Mouse (Mus musculus) intestine, embryonic 16.5 days (tissue): ENCODE measurements at regions not wholly inside any gene's neighbourhood (a gene's known extent, or its start where the extent isn't known, plus 50 kb on each side); places are given as distances from the start of the nearest gene placed in this dataset.

ENCODE experiments used
- ATAC-seq: fragments of 200-750 bp; cut with Nextera tagmentation; 2 replicates; pipeline ENCODE4 v1.8.0; 2017; ENCODE audit warnings: moderate TSS enrichment, moderate library complexity
- H3K27ac ChIP-seq: fragments of 300-500 bp; sonication (generic); 2 replicates; pipeline ENCODE4 v1.5.1; 2014; ENCODE audit warnings: mild to moderate bottlenecking, low read length
- H3K27me3 ChIP-seq: fragments of 300-500 bp; sonication (generic); replicated peaks from 2 replicates; pipeline ENCODE4 v1.6.1; 2014; ENCODE audit warnings: low read length, control low read depth, mixed read lengths; ENCODE audit not compliant: control insufficient read depth, insufficient read depth
- H3K36me3 ChIP-seq: fragments of 300-500 bp; sonication (generic); 2 replicates; pipeline ENCODE4 v1.6.1; 2014; ENCODE audit warnings: low read length, control low read depth; ENCODE audit not compliant: control insufficient read depth, insufficient read depth
- H3K4me1 ChIP-seq: fragments of 300-500 bp; sonication (generic); 2 replicates; pipeline ENCODE4 v1.6.1; 2014; ENCODE audit warnings: low read length, control low read depth, mixed read lengths; ENCODE audit not compliant: control insufficient read depth, insufficient read depth
- H3K4me2 ChIP-seq: fragments of 300-500 bp; sonication (generic); 2 replicates; pipeline ENCODE4 v1.6.1; 2014; ENCODE audit warnings: low read depth, low read length, control low read depth
- H3K4me3 ChIP-seq: fragments of 300-500 bp; sonication (generic); 2 replicates; pipeline ENCODE4 v1.5.1; 2014; ENCODE audit warnings: mild to moderate bottlenecking, low read length
- H3K9ac ChIP-seq: fragments of 300-500 bp; sonication (generic); 2 replicates; pipeline ENCODE4 v1.6.1; 2014; ENCODE audit warnings: low read depth, low read length
- H3K9me3 ChIP-seq: fragments of 300-500 bp; sonication (generic); 2 replicates; pipeline ENCODE4 v1.6.1; 2016; ENCODE audit warnings: low read length, control low read depth; ENCODE audit not compliant: control insufficient read depth
- WGBS: fragments of 180-500 bp; shearing (Covaris S2); extraction: QIAGEN DNeasy Blood & Tissue Kit; methylation state at CpG from one replicate; pipeline ENCODE4 v1.1.7; 2014; 5-methylcytosine and 5-hydroxymethylcytosine counted together

DNA sequence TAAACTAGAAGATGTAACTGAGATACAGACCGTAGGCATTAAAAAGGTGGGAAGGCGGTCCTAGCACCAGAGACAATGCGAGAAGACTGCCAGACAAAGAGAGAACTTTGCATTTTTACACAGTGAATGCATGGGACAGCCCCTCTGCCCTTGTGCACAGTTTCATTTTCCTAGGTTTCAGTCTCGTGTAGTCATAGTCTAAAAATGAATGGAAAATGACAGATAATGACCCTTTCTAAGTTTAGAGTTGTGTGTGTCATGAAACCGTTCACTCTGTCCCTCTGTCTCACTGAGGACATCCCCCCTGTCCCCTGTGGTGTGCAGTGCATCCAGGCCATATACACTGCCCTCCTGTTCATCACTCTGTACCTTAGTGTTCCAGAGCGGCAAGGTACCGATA, 64.6 kb upstream of the Rap1b start:
- H3K4me1 ChIP-seq: 0 out of 2 replicates have a peak, but pooled peaks cover 2% of the 10 kb centered on the region
- H3K4me3 ChIP-seq: no peak overlapping the region
- ATAC-seq: no peak
- H3K27me3 ChIP-seq: no peaks in the 10 kb centered on the region
- no peak overlapping the region for H3K4me2 ChIP-seq
- H3K36me3 ChIP-seq: no peaks in the 10 kb centered on the region
- no peak overlapping the region for H3K9ac ChIP-seq
- no peak overlapping the region for H3K27ac ChIP-seq
- H3K9me3 ChIP-seq: no peaks in the 10 kb centered on the region
- WGBS: 81% methylated on average over 7 of the region's 7 CpGs

DNA sequence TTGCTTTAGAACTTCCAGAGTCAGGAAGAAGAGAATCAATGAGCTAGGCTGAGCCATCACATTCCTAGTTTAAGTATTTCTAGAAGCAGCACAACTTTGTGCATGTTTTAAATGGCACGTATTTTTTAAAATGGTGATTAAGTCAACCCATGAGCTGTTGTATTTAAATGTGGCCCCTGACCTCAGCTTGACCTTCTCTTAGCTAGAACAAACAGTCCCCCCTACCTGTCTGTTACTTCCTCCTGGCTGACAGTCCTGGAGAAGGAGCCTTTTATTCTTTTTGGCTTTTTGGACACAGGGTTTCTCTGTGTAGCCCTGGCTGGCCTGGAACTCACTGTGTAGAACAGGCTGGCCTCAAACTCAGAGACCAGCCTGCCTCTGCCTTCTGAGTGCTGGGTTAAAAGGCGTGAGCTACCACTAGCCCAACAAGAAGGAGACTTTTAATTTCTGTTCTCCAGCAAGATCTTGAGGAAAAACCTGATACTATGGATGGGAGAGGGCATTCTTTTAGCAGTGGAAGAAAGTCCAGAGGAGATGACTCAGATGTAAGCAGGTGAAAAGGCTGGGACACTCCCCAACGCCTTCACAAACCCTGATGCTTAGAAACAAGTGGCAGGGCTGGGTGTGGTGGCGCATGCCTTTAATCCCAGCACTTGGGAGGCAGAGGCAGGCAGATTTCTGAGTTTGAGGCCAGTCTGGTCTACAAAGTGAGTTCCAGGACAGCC, 69.3 kb upstream of the Rap1b start:
- WGBS: 80% methylated on average over 4 of the region's 4 CpGs
- no peaks in the 10 kb centered on the region for H3K9me3 ChIP-seq
- H3K4me1 ChIP-seq: no peaks in the 10 kb centered on the region
- no peak overlapping the region for H3K27ac ChIP-seq
- no peaks in the 10 kb centered on the region for H3K27me3 ChIP-seq
- H3K36me3 ChIP-seq: no peaks in the 10 kb centered on the region
- H3K9ac ChIP-seq: no peak overlapping the region
- no peak overlapping the region for H3K4me3 ChIP-seq
- no peak overlapping the region for H3K4me2 ChIP-seq
- no peak for ATAC-seq

DNA sequence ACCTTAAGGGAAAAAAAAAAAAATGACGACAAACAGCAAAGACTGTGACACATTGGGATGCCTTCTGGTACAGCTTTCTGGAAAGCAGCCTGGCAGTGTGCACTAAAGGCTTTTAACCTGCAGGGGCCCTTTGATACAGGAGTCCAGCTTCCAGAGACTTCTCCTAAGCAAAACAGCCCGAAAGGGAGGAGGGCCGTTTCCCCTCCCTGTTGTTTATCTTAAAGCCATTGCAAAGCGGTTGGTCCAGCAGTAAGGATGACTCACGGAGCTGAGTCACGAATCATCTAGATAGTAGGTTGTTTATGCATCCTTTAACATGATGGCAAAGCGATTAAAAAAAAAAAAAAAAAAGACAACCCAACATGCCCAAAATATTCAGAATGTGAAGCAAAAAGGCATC, 70.4 kb upstream of the Rap1b start:
- no peak overlapping the region for H3K9ac ChIP-seq
- 0 out of 2 replicates have a peak, but pooled peaks have one; percentile 46 for ATAC-seq
- WGBS: 32% methylated on average over 7 of the region's 7 CpGs

GRCm38 (mm10) chr10:117917870-117918269, 72.0 kb upstream of the Rap1b start:
- Histone ChIP-seq H3K27me3 (no peaks in the 10 kb centered on the region), H3K27ac (no peak overlapping the region), H3K9me3 (no peaks in the 10 kb centered on the region), H3K4me3 (no peak overlapping the region), H3K4me1 (no peaks in the 10 kb centered on the region), H3K4me2 (no peak overlapping the region), H3K36me3 (no peaks in the 10 kb centered on the region), H3K9ac (no peak overlapping the region)
- no peak for ATAC-seq
- 72% methylated on average over 2 of the region's 2 CpGs for WGBS

More for the DNA sequence above, 70.4 kb upstream of the Rap1b start:
- H3K9me3 ChIP-seq: no peaks in the 10 kb centered on the region
- H3K36me3 ChIP-seq: no peaks in the 10 kb centered on the region
- H3K4me2 ChIP-seq: no peak overlapping the region
- no peaks in the 10 kb centered on the region for H3K27me3 ChIP-seq
- H3K27ac ChIP-seq: no peak overlapping the region
- no peaks in the 10 kb centered on the region for H3K4me1 ChIP-seq
- no peak overlapping the region for H3K4me3 ChIP-seq

GRCm38 (mm10) chr10:117918616-117919015, 72.8 kb upstream of the Rap1b start:
- Histone ChIP-seq H3K9ac (no peak overlapping the region), H3K36me3 (no peaks in the 10 kb centered on the region), H3K4me2 (no peak overlapping the region), H3K27me3 (no peaks in the 10 kb centered on the region), H3K9me3 (no peaks in the 10 kb centered on the region), H3K4me3 (no peak overlapping the region), H3K27ac (no peak overlapping the region), H3K4me1 (no peaks in the 10 kb centered on the region)
- peak; percentile 42; the same call in 1 of the 2 replicates for ATAC-seq
- 63% methylated on average over 8 of the region's 8 CpGs for WGBS

DNA sequence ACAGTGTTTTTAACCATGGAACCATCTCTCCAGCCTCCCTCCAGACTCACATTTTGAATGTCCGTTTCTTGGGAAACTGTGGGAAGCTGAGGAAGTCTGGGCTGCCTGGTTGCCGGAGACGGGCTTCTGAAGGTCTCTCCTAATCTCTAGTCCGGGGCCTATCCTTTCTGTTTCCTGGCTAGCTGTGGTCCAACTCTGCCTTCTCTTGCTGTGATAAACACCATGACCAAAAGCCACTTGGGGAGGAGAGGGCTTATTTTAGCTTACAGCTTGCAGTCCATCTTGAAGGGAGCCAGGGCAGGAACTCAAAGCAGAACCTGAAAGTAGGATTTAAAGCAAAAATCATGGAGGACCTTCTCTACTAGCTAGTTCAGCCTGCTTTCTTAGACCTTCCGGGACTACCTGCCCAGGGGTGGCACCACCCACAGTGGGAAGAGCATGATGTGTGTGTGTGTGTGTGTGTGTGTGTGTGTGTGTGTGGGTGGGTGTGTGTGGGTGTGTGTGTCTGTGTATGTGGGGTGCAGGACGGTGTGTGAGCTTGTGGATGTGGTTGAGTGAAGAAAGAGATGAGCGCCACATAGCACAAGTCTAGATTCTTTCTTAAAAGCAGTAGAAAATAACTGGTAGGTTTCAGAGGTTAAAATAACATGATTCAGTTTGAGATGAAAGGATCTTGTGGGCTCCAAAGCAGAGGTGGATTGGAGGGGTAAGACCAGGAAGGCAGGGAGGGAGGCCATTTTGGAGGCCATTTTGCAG, 73.5 kb upstream of the Rap1b start:
- Histone ChIP-seq H3K4me3 (no peak overlapping the region), H3K4me1 (no peaks in the 10 kb centered on the region), H3K9ac (no peak overlapping the region), H3K27ac (no peak overlapping the region), H3K27me3 (no peaks in the 10 kb centered on the region), H3K36me3 (no peaks in the 10 kb centered on the region), H3K9me3 (no peaks in the 10 kb centered on the region), H3K4me2 (no peak overlapping the region)
- WGBS: 84% methylated on average over 7 of the region's 7 CpGs
- no peak for ATAC-seq

DNA sequence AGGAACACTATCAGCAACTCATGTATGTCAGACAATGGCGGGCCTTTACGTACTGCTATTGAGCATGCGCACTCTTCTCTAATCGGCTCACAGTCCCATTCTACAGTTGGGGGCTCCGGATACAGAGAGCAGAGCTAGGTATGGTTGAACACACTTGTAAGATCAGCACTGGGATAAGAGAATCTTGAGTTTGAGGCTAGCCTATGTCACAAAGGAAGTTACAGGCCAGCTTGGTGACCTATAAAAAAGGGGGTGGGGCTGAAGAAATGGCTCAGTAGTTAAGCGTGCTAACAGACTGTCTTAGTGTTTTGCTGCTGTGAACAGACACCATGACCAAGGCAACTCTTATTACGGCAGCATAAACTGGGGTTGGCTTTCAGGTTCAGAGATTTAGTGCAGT, 79.4 kb upstream of the Rap1b start:
- no peaks in the 10 kb centered on the region for H3K27me3 ChIP-seq
- WGBS: 91% methylated on average over 7 of the region's 7 CpGs
- no peak overlapping the region for H3K4me3 ChIP-seq
- H3K9ac ChIP-seq: no peak overlapping the region
- H3K27ac ChIP-seq: no peak overlapping the region
- no peak overlapping the region for H3K4me2 ChIP-seq
- no peaks in the 10 kb centered on the region for H3K9me3 ChIP-seq
- no peaks in the 10 kb centered on the region for H3K36me3 ChIP-seq
- no peaks in the 10 kb centered on the region for H3K4me1 ChIP-seq
- ATAC-seq: no peak

GRCm38 (mm10) chr10:117925611-117926555, 80.0 kb upstream of the Rap1b start:
- H3K9ac ChIP-seq: no peak overlapping the region
- H3K4me2 ChIP-seq: no peak overlapping the region
- ATAC-seq: no peak
- no peaks in the 10 kb centered on the region for H3K36me3 ChIP-seq
- no peaks in the 10 kb centered on the region for H3K27me3 ChIP-seq
- no peak overlapping the region for H3K27ac ChIP-seq
- WGBS: 82% methylated on average over 31 of the region's 31 CpGs
- H3K9me3 ChIP-seq: no peaks in the 10 kb centered on the region
- H3K4me3 ChIP-seq: no peak overlapping the region
- no peaks in the 10 kb centered on the region for H3K4me1 ChIP-seq

- H3K4me3 ChIP-seq: no peak overlapping the region
- no peak overlapping the region for H3K27ac ChIP-seq
- no peak for ATAC-seq
- H3K27me3 ChIP-seq: no peaks in the 10 kb centered on the region
- H3K9me3 ChIP-seq: no peaks in the 10 kb centered on the region
- no peaks in the 10 kb centered on the region for H3K36me3 ChIP-seq
- WGBS: 70% methylated on average over 5 of the region's 5 CpGs
- H3K4me2 ChIP-seq: no peak overlapping the region
- H3K4me1 ChIP-seq: no peaks in the 10 kb centered on the region
- H3K9ac ChIP-seq: no peak overlapping the region
Measured at GRCm38 (mm10) chr10:117928998-117929397, 83.2 kb upstream of the Rap1b start.
